Mouse (Mus musculus) MEL (cell line): ENCODE results near the gene 1700010B08Rik. TPM values are rescaled to one million over a fixed set of nuclear protein-coding genes. Genes with fewer than 3 reads are reported as not detected.

Experiments
- DNase-seq: peaks from one replicate; pipeline ENCODE4 v3.0.0; 2011; ENCODE audit warnings: low read depth, low spot score
- H3K27ac ChIP-seq: 2 replicates; pipeline ENCODE4 v1.5.1; 2012; ENCODE audit warnings: low read depth, mild to moderate bottlenecking, control low read depth, low read length, moderate library complexity; ENCODE audit not compliant: control insufficient read depth
- H3K27me3 ChIP-seq, 2 experiments: fragments of 150-350 bp in 1 of 2; sonication (generic) in 1 of 2; 2 replicates each; pipeline ENCODE4 v1.6.1; 2012; ENCODE audit warnings: low read length in 2 of 2, mild to moderate bottlenecking in 2 of 2, improper control_type of control experiment in 1 of 2, moderate library complexity in 1 of 2; ENCODE audit not compliant: insufficient read depth in 2 of 2, control insufficient read depth in 1 of 2
- H3K36me3 ChIP-seq, 2 experiments: 2 replicates each; pipeline ENCODE4 v1.6.1; 2012 to 2014; ENCODE audit warnings: low read length in 2 of 2, improper control_type of control experiment in 1 of 2, inconsistent platforms in 1 of 2, mild to moderate bottlenecking in 1 of 2; ENCODE audit not compliant: insufficient read depth in 2 of 2, control insufficient read depth in 1 of 2
- H3K4me1 ChIP-seq, 2 experiments: fragments of 150-350 bp in 1 of 2; sonication (generic) in 1 of 2; 2 replicates each; pipeline ENCODE4 v1.6.1; 2012; ENCODE audit warnings: low read length in 2 of 2, improper control_type of control experiment in 1 of 2, mild to moderate bottlenecking in 1 of 2; ENCODE audit not compliant: insufficient read depth in 2 of 2, control insufficient read depth in 1 of 2
- H3K4me3 ChIP-seq, 2 experiments: fragments of 150-350 bp in 1 of 2; sonication (generic) in 1 of 2; 2 replicates each; pipeline ENCODE4 v1.5.1; 2012; ENCODE audit warnings: low read depth in 2 of 2, low read length in 2 of 2, mild to moderate bottlenecking in 2 of 2, moderate library complexity in 2 of 2, control low read depth in 1 of 2, improper control_type of control experiment in 1 of 2; ENCODE audit not compliant: control insufficient read depth in 1 of 2, insufficient read depth in 1 of 2
- H3K79me2 ChIP-seq: 2 replicates; pipeline ENCODE4 v1.6.1; 2012; ENCODE audit warnings: mild to moderate bottlenecking, low read length, moderate library complexity; ENCODE audit not compliant: control insufficient read depth, poor library complexity, insufficient read depth
- H3K9ac ChIP-seq: 2 replicates; pipeline ENCODE4 v1.6.1; 2012; ENCODE audit warnings: low read depth, mild to moderate bottlenecking, control low read depth, low read length, moderate library complexity; ENCODE audit not compliant: control insufficient read depth, poor library complexity, severe bottlenecking
- H3K9me3 ChIP-seq: fragments of 150-350 bp; sonication (generic); replicated peaks from 2 replicates; pipeline ENCODE4 v1.6.1; 2012; ENCODE audit warnings: mild to moderate bottlenecking, low read length, improper control_type of control experiment, moderate library complexity; ENCODE audit not compliant: insufficient read depth
- CHD2 ChIP-seq: IDR thresholded peaks from 2 replicates; pipeline ENCODE4 v1.6.1; 2011; ENCODE audit warnings: low read length, improper control_type of control experiment
- CTCF ChIP-seq, 3 experiments: IDR thresholded peaks in 2 of 3; conservative IDR thresholded peaks in 1 of 3; 2 replicates each; pipeline ENCODE4 v1.5.1; 2011 to 2012; ENCODE audit warnings: low read length in 3 of 3, low read depth in 2 of 3, mild to moderate bottlenecking in 2 of 3, improper control_type of control experiment in 1 of 3, inconsistent platforms in 1 of 3, mixed read lengths in 1 of 3, moderate library complexity in 1 of 3; ENCODE audit not compliant: control insufficient read depth in 1 of 3, insufficient read depth in 1 of 3, poor library complexity in 1 of 3, severe bottlenecking in 1 of 3
- E2F4 ChIP-seq: IDR thresholded peaks from 2 replicates; pipeline ENCODE4 v1.6.1; 2011; ENCODE audit warnings: low read depth, low read length, improper control_type of control experiment, borderline replicate concordance
- ETS1 ChIP-seq: IDR thresholded peaks from 2 replicates; pipeline ENCODE4 v1.6.1; 2012; ENCODE audit warnings: low read depth, mild to moderate bottlenecking, inconsistent platforms, low read length, improper control_type of control experiment, moderate library complexity
- GABPA ChIP-seq: IDR thresholded peaks from 2 replicates; pipeline ENCODE4 v1.6.1; 2012; ENCODE audit warnings: low read depth, mild to moderate bottlenecking, inconsistent platforms, low read length, improper control_type of control experiment, moderate library complexity
- GATA1 ChIP-seq: IDR thresholded peaks from 2 replicates; pipeline ENCODE4 v1.6.1; 2011; ENCODE audit warnings: low read depth, low read length, improper control_type of control experiment
- HCFC1 ChIP-seq: IDR thresholded peaks from 2 replicates; pipeline ENCODE4 v1.6.1; 2012; ENCODE audit warnings: low read depth, mild to moderate bottlenecking, inconsistent platforms, low read length, improper control_type of control experiment, moderate library complexity
- JUND ChIP-seq: IDR thresholded peaks from 2 replicates; pipeline ENCODE4 v1.6.1; 2011; ENCODE audit warnings: low read depth, mild to moderate bottlenecking, improper control_type of control experiment, low read length
- KAT2A ChIP-seq: conservative IDR thresholded peaks from 2 replicates; pipeline ENCODE4 v1.6.1; 2012; ENCODE audit warnings: low read depth, low read length, improper control_type of control experiment, inconsistent platforms
- MAZ ChIP-seq: IDR thresholded peaks from 2 replicates; pipeline ENCODE4 v1.6.1; 2012; ENCODE audit warnings: low read depth, mild to moderate bottlenecking, inconsistent platforms, low read length, improper control_type of control experiment
- MEF2A ChIP-seq: IDR thresholded peaks from 2 replicates; pipeline ENCODE4 v1.6.1; 2014; ENCODE audit warnings: low read depth, mild to moderate bottlenecking, inconsistent platforms, low read length, improper control_type of control experiment; ENCODE audit not compliant: poor library complexity, insufficient replicate concordance, severe bottlenecking; ENCODE audit errors: extremely low read depth
- MXI1 ChIP-seq: IDR thresholded peaks from 2 replicates; pipeline ENCODE4 v1.6.1; 2011; ENCODE audit warnings: mild to moderate bottlenecking, low read depth, low read length, improper control_type of control experiment
- MYB ChIP-seq: IDR thresholded peaks from 2 replicates; pipeline ENCODE4 v1.6.1; 2011; ENCODE audit warnings: mild to moderate bottlenecking, low read depth, low read length, improper control_type of control experiment
- NRF1 ChIP-seq: IDR thresholded peaks from 2 replicates; pipeline ENCODE4 v1.6.1; 2014; ENCODE audit warnings: low read depth, mild to moderate bottlenecking, inconsistent platforms, low read length, improper control_type of control experiment, moderate library complexity; ENCODE audit not compliant: poor library complexity, insufficient read depth, severe bottlenecking
- POLR2A ChIP-seq, 2 experiments: IDR thresholded peaks; 2 replicates each; pipeline ENCODE4 v1.6.1; 2011 to 2012; ENCODE audit warnings: low read length in 2 of 2, mild to moderate bottlenecking in 2 of 2, control low read depth in 1 of 2, improper control_type of control experiment in 1 of 2, low read depth in 1 of 2, moderate library complexity in 1 of 2; ENCODE audit not compliant: control insufficient read depth in 1 of 2, insufficient read depth in 1 of 2, poor library complexity in 1 of 2
- POLR2AphosphoS2 ChIP-seq: IDR thresholded peaks from 2 replicates; pipeline ENCODE4 v1.6.1; 2011; ENCODE audit warnings: low read length, improper control_type of control experiment
- POLR2AphosphoS5 ChIP-seq: IDR thresholded peaks from 2 replicates; pipeline ENCODE4 v1.6.1; 2012; ENCODE audit warnings: low read depth, borderline replicate concordance, mild to moderate bottlenecking, inconsistent platforms, low read length, moderate library complexity, mixed read lengths
- RAD21 ChIP-seq: IDR thresholded peaks from 2 replicates; pipeline ENCODE4 v1.6.1; 2011; ENCODE audit warnings: mild to moderate bottlenecking, low read depth, low read length, improper control_type of control experiment
- RCOR1 ChIP-seq: IDR thresholded peaks from 2 replicates; pipeline ENCODE4 v1.6.1; 2012; ENCODE audit warnings: low read depth, mild to moderate bottlenecking, inconsistent platforms, low read length, improper control_type of control experiment
- SMC3 ChIP-seq: IDR thresholded peaks from 2 replicates; pipeline ENCODE4 v1.6.1; 2011; ENCODE audit warnings: low read depth, low read length, improper control_type of control experiment
- TCF12 ChIP-seq: IDR thresholded peaks from 2 replicates; pipeline ENCODE4 v1.6.1; 2014; ENCODE audit warnings: low read depth, mild to moderate bottlenecking, inconsistent platforms, low read length, improper control_type of control experiment, moderate library complexity
- UBTF ChIP-seq: IDR thresholded peaks from 2 replicates; pipeline ENCODE4 v1.6.1; 2012; ENCODE audit warnings: low read depth, mild to moderate bottlenecking, inconsistent platforms, low read length, improper control_type of control experiment, moderate library complexity, borderline replicate concordance; ENCODE audit not compliant: insufficient read depth
- ZC3H11A ChIP-seq: IDR thresholded peaks from 2 replicates; pipeline ENCODE4 v1.6.1; 2012; ENCODE audit warnings: low read depth, mild to moderate bottlenecking, inconsistent platforms, low read length, improper control_type of control experiment
- ZKSCAN1 ChIP-seq: IDR thresholded peaks from 2 replicates; pipeline ENCODE4 v1.6.1; 2012; ENCODE audit warnings: low read depth, mild to moderate bottlenecking, inconsistent platforms, low read length, improper control_type of control experiment, moderate library complexity
- ZMIZ1 ChIP-seq: IDR thresholded peaks from 2 replicates; pipeline ENCODE4 v1.6.1; 2012; ENCODE audit warnings: low read depth, mild to moderate bottlenecking, inconsistent platforms, low read length, improper control_type of control experiment, moderate library complexity
- ZNF384 ChIP-seq: IDR thresholded peaks from 2 replicates; pipeline ENCODE4 v1.6.1; 2012; ENCODE audit warnings: low read depth, mild to moderate bottlenecking, inconsistent platforms, low read length, improper control_type of control experiment
- polyA plus RNA-seq, 2 experiments: library from polyadenylated mRNA; stranded (reverse) in 1 of 2; unstranded in 1 of 2; fragments of >175 nt in 1 of 2; fragments of >200 nt in 1 of 2; gene quantifications; 2 replicates each; pipeline versions ENCODE4 v1.2.1 to v1.2.4; 2012; ENCODE audit warnings: low replicate concordance in 2 of 2, low read depth in 1 of 2; ENCODE audit not compliant: insufficient read length in 2 of 2, insufficient read depth in 1 of 2, missing spikeins in 1 of 2
- total RNA-seq: library from RNA; depleted of rRNA; stranded (reverse); fragments of 300-350 nt; gene quantifications from 2 replicates; pipeline ENCODE4 v1.2.3, GENCODE M21; 2012

Gene 1700010B08Rik
- total and polyA plus RNA-seq, 3 experiments = not detected

GRCm38 (mm10) chr2:173767959-173768595 is 48.9 kb downstream of the 1700010B08Rik start:
- Histone ChIP-seq H3K4me3 (no peak overlapping the region), H3K27me3 (no peaks in the 10 kb centered on the region), H3K79me2 (peaks cover 4% of the 10 kb centered on the region; the same call in 1 of the 2 replicates), H3K36me3 (peaks cover 0 to 3% of the 10 kb centered on the region in 2 experiments; a peak in 3 of 4 replicates), H3K27ac (no peak overlapping the region), H3K4me1 (no peaks in the 10 kb centered on the region), H3K9ac (no peak overlapping the region), H3K9me3 (no peaks in the 10 kb centered on the region)
- TF ChIP-seq GATA1 (no peak), RAD21 (no peak), NRF1 (no peak), ZNF384 (no peak), E2F4 (no peak), MEF2A (no peak), POLR2AphosphoS2 (no peak), POLR2AphosphoS5 (no peak), HCFC1 (no peak), MAZ (no peak), ZC3H11A (no peak), ZKSCAN1 (no peak), JUND (no peak), SMC3 (no peak), POLR2A (IDR thresholded peaks at IDR 0.05; ENCODE audit: control insufficient read depth in 1 of 2, insufficient read depth in 1 of 2, low read depth in 1 of 2, low read length in 2 of 2, poor library complexity in 1 of 2) (no peak)
- DNase-seq = no peak

- no peak overlapping the region for H3K27ac ChIP-seq
- H3K9ac ChIP-seq = no peak overlapping the region
- no peaks in the 10 kb centered on the region for H3K4me1 ChIP-seq
- H3K79me2 ChIP-seq = peaks cover 5% of the 10 kb centered on the region; the same call in 1 of the 2 replicates
- no peak overlapping the region for H3K4me3 ChIP-seq
- H3K36me3 ChIP-seq = peaks cover 0 to 1% of the 10 kb centered on the region in 2 experiments; a peak in 3 of 4 replicates
- H3K27me3 ChIP-seq = no peaks in the 10 kb centered on the region
- TF ChIP-seq GABPA (no peak), UBTF (no peak), MAZ (no peak), CHD2 (no peak), ZMIZ1 (no peak), HCFC1 (no peak), ZKSCAN1 (no peak), POLR2A (IDR thresholded peaks at IDR 0.05; ENCODE audit: control insufficient read depth in 1 of 2, insufficient read depth in 1 of 2, low read depth in 1 of 2, low read length in 2 of 2, poor library complexity in 1 of 2) (no peak), ETS1 (no peak), NRF1 (no peak), KAT2A (no peak), MYB (no peak), MXI1 (no peak), SMC3 (no peak), ZC3H11A (no peak), TCF12 (no peak), CTCF (IDR thresholded peaks at IDR 0.05 in 2 of 3, conservative IDR thresholded peaks at IDR 0.05 in 1 of 3; ENCODE audit: control insufficient read depth in 1 of 3, insufficient read depth in 1 of 3, low read depth in 2 of 3, low read length in 3 of 3, poor library complexity in 1 of 3, severe bottlenecking in 1 of 3) (no peak), RCOR1 (no peak), E2F4 (no peak)
- DNase-seq = peak; percentile 30
- H3K9me3 ChIP-seq = no peaks in the 10 kb centered on the region
Measured at GRCm38 (mm10) chr2:173769183-173769582, 50.0 kb downstream of the 1700010B08Rik start.
